23 mouse cellular contexts compared by ENCODE assay signal in the genomic region with DNA sequence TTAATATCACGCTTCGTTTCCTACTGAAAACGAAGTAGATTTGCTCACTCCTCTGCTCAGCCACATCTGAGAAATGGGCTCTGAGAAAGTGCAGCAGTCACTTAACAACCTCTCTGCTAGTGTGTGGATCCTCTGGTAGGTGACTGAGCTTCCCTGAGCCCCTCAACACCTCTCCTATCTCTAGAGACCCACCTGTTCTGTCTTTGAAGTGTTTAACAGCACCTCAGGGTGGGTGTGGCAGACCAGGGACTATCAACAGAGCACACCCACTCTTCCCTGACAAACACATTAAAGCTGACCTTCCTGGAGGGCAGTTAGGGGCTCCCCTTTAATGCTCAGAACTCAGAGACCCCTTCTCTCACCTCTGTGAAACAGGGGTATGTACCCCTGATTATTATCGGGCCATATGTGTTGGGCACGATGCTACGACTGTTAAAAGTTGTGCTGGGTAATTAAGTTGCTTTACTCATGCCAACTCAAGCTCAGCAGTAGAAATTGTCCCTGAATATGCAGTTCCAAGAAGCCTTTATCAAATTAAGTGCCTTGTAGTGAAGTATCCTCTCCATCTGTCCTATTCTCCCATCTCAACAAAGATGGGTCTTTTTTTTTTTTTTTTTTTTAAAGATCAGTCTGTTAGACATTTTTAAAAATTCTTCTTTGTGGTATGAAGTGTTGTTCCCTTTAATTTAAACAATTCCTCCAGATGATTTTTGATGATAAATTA.
DNase-seq lines count a peak whose midpoint lies in the region; ATAC-seq and TF ChIP-seq lines count a peak whose summit lies in the region.
"Had no signal": no experiment of that assay in that cellular context is flagged by ENCODE, and none has a peak within 500 bp of the region (broad histone marks: within the 10 kb centered on the region; RNA-seq: fewer than 3 reads in every experiment).

No protein-coding gene starts in this region.

- no peak for TF ChIP-seq CTCF in liver, postnatal 0 days (IDR thresholded peaks at IDR 0.05; ENCODE audit: low read depth)

- H3K27ac ChIP-seq in heart, embryonic 11.5 days (ENCODE audit: low read depth, low read length), result no peak overlapping the region
- H3K27ac ChIP-seq in intestine, embryonic 16.5 days (ENCODE audit: low read length), result no peak overlapping the region
- H3K27ac ChIP-seq in liver, postnatal 0 days (ENCODE audit: low read depth), result no peak overlapping the region
- H3K27ac ChIP-seq: embryonic facial prominence, embryonic 12.5 days; forebrain, embryonic 13.5 days; hindbrain, embryonic 13.5 days; limb, embryonic 12.5 days; lung, embryonic 15.5 days; macrophage; neural tube, embryonic 15.5 days had no signal

- no peak overlapping the region for H3K4me3 ChIP-seq in heart, embryonic 11.5 days (ENCODE audit: low read depth, low read length)
- no peak overlapping the region for H3K4me3 ChIP-seq in intestine, embryonic 16.5 days (ENCODE audit: low read length)
- H3K4me3 ChIP-seq in liver, postnatal 0 days (ENCODE audit: low read depth, low read length), result no peak overlapping the region
- H3K4me3 ChIP-seq: embryonic facial prominence, embryonic 12.5 days; forebrain, embryonic 13.5 days; hindbrain, embryonic 13.5 days; limb, embryonic 12.5 days; lung, embryonic 15.5 days; myocyte; neural tube, embryonic 15.5 days had no signal

- DNase-seq in heart, adult 18-20 months, result no peak
- peak; percentile 11 for DNase-seq in adipocyte (ENCODE audit: low spot score)
- no peak for DNase-seq in liver, postnatal 0 days
- no peak for DNase-seq in thymus, postnatal 4 days
- DNase-seq: cerebellum, adult 11-12 months; gastrocnemius, postnatal 36 days; kidney, adult 11 months; kidney, postnatal 10 days; layer of hippocampus, adult 9-11 months; midbrain, embryonic 14.5 days; right cerebral cortex, postnatal 25 days; thymus, postnatal 25 days had no signal

- no peaks in the 10 kb centered on the region for H3K9me3 ChIP-seq in heart, embryonic 11.5 days (replicated peaks; ENCODE audit: control insufficient read depth, low read length)
- H3K9me3 ChIP-seq in intestine, embryonic 16.5 days (ENCODE audit: control insufficient read depth, low read length), result no peaks in the 10 kb centered on the region
- no peaks in the 10 kb centered on the region for H3K9me3 ChIP-seq in liver, postnatal 0 days (ENCODE audit: low read length)
- H3K9me3 ChIP-seq: embryonic facial prominence, embryonic 12.5 days; forebrain, embryonic 13.5 days; hindbrain, embryonic 13.5 days; limb, embryonic 12.5 days; lung, embryonic 15.5 days; neural tube, embryonic 15.5 days had no signal

- TF ChIP-seq EP300 in liver, postnatal 0 days (IDR thresholded peaks at IDR 0.05; ENCODE audit: low read depth), result no peak

- peak; percentile 76; the same call in 1 of the 2 replicates for ATAC-seq in heart, embryonic 11.5 days (replicated peaks; ENCODE audit: insufficient number of reproducible peaks, low FRiP score, low TSS enrichment)
- peak; percentile 56; the same call in 1 of the 2 replicates for ATAC-seq in intestine, embryonic 16.5 days
- ATAC-seq in liver, postnatal 0 days, result peak; percentile 38; the same call in 1 of the 2 replicates
- ATAC-seq in CD4-positive, CD25-positive, alpha-beta regulatory T cell, adult 4 months, result no peak
- ATAC-seq: forebrain, embryonic 13.5 days had no signal

- 0 out of 2 replicates have a peak, but pooled peaks cover 3% of the 10 kb centered on the region for H3K4me1 ChIP-seq in heart, embryonic 11.5 days (ENCODE audit: control insufficient read depth, insufficient read depth, low read length)
- peaks cover 4% of the 10 kb centered on the region; the same call in 1 of the 2 replicates for H3K4me1 ChIP-seq in intestine, embryonic 16.5 days (ENCODE audit: control insufficient read depth, insufficient read depth, low read length)
- H3K4me1 ChIP-seq in liver, postnatal 0 days (ENCODE audit: insufficient read depth), result no peaks in the 10 kb centered on the region; the same call in 1 of the 2 replicates
- H3K4me1 ChIP-seq: embryonic facial prominence, embryonic 12.5 days; forebrain, embryonic 13.5 days; limb, embryonic 12.5 days; neural tube, embryonic 15.5 days had no signal

- 80% methylated on average over 6 of the region's 6 CpGs for WGBS in heart, embryonic 11.5 days (ENCODE audit: insufficient replicate concordance)
- 83% methylated on average over 6 of the region's 6 CpGs for WGBS in intestine, embryonic 16.5 days
- 83% methylated on average over 6 of the region's 6 CpGs for WGBS in liver, postnatal 0 days (ENCODE audit: insufficient replicate concordance)

- H3K4me2 ChIP-seq in heart, embryonic 11.5 days, result peak overlapping the region; percentile 5; the same call in 1 of the 2 replicates
- H3K4me2 ChIP-seq in intestine, embryonic 16.5 days (ENCODE audit: low read depth, low read length), result no peak overlapping the region
- H3K4me2 ChIP-seq in liver, postnatal 0 days (ENCODE audit: low read depth, low read length), result no peak overlapping the region
- H3K4me2 ChIP-seq: embryonic facial prominence, embryonic 12.5 days; forebrain, embryonic 13.5 days; hindbrain, embryonic 13.5 days; limb, embryonic 12.5 days; lung, embryonic 15.5 days; neural tube, embryonic 15.5 days had no signal

- no peaks in the 10 kb centered on the region for H3K36me3 ChIP-seq in heart, embryonic 11.5 days (ENCODE audit: control insufficient read depth, insufficient read depth, low read length)
- no peaks in the 10 kb centered on the region for H3K36me3 ChIP-seq in intestine, embryonic 16.5 days (ENCODE audit: control insufficient read depth, insufficient read depth, low read length)
- H3K36me3 ChIP-seq in liver, postnatal 0 days (replicated peaks; ENCODE audit: insufficient read depth, low read length), result no peaks in the 10 kb centered on the region
- H3K36me3 ChIP-seq: embryonic facial prominence, embryonic 12.5 days; hindbrain, embryonic 13.5 days; lung, embryonic 15.5 days; neural tube, embryonic 15.5 days had no signal

- no peak overlapping the region for H3K9ac ChIP-seq in heart, embryonic 11.5 days (ENCODE audit: low read depth, low read length)
- no peak overlapping the region for H3K9ac ChIP-seq in intestine, embryonic 16.5 days (ENCODE audit: low read depth, low read length)
- H3K9ac ChIP-seq in liver, postnatal 0 days (replicated peaks), result no peak overlapping the region
- H3K9ac ChIP-seq: embryonic facial prominence, embryonic 12.5 days; forebrain, embryonic 13.5 days; hindbrain, embryonic 13.5 days; limb, embryonic 12.5 days; lung, embryonic 15.5 days; neural tube, embryonic 15.5 days had no signal

- peaks cover 5% of the 10 kb centered on the region for H3K27me3 ChIP-seq in heart, embryonic 11.5 days (ENCODE audit: control insufficient read depth, insufficient read depth, low read length)
- no peaks in the 10 kb centered on the region for H3K27me3 ChIP-seq in intestine, embryonic 16.5 days (replicated peaks; ENCODE audit: control insufficient read depth, insufficient read depth, low read length)
- H3K27me3 ChIP-seq in liver, postnatal 0 days (ENCODE audit: insufficient read depth, low read length), result no peaks in the 10 kb centered on the region
- H3K27me3 ChIP-seq: embryonic facial prominence, embryonic 12.5 days; forebrain, embryonic 13.5 days; hindbrain, embryonic 13.5 days; limb, embryonic 12.5 days; neural tube, embryonic 15.5 days had no signal
